Comparison of ENCODE assay signal across 8 mouse cellular contexts in genomic region chr2:52605321-52605720, GRCm38 (mm10).
A peak's percentile ranks its signal among the peaks of the same experiment; 100 is the strongest.
DNase-seq lines count a peak whose midpoint lies in the region; ATAC-seq and TF ChIP-seq lines count a peak whose summit lies in the region.

No protein-coding gene starts in this region.

- WGBS in forebrain, embryonic 13.5 days, result 19% methylated on average over 4 of the region's 4 CpGs
- WGBS in hindbrain, postnatal 0 days, result 24% methylated on average over 4 of the region's 4 CpGs

- peak; percentile 67; the same call in 1 of the 2 replicates for ATAC-seq in forebrain, embryonic 13.5 days
- ATAC-seq in hindbrain, postnatal 0 days, result no peak

- no peaks in the 10 kb centered on the region for H3K36me3 ChIP-seq in forebrain, embryonic 13.5 days (ENCODE audit: poor library complexity, severe bottlenecking)
- H3K36me3 ChIP-seq in hindbrain, postnatal 0 days (ENCODE audit: insufficient read depth, low read length), result no peaks in the 10 kb centered on the region

- intact Hi-C loops in left cerebral cortex, postnatal 25 days (cut with DNase I), result loop anchor here (5.0 kb wide), 1 partner anchor 343 kb away; no protein-coding TSS in a partner anchor

- TF ChIP-seq CTCF in hindbrain, postnatal 0 days (IDR thresholded peaks at IDR 0.05; ENCODE audit: low read depth), result peak; percentile 75

- H3K27me3 ChIP-seq in forebrain, embryonic 13.5 days, result no peaks in the 10 kb centered on the region
- no peaks in the 10 kb centered on the region for H3K27me3 ChIP-seq in hindbrain, postnatal 0 days (ENCODE audit: insufficient read depth, low read length)

- H3K9ac ChIP-seq in forebrain, embryonic 13.5 days, result no peak overlapping the region
- no peak overlapping the region for H3K9ac ChIP-seq in hindbrain, postnatal 0 days (replicated peaks; ENCODE audit: low read length)

- no peak overlapping the region for H3K27ac ChIP-seq in forebrain, embryonic 13.5 days
- no peak overlapping the region for H3K27ac ChIP-seq in hindbrain, postnatal 0 days

- peak; percentile 82 for DNase-seq in 3T3-L1 (ENCODE audit: low read depth, low spot score)
- DNase-seq in CD4-positive helper T cell, adult 2 months (ENCODE audit: low read depth, low spot score), result peak; percentile 40
- peak; percentile 87 for DNase-seq in brain, adult 2 months (ENCODE audit: low read depth, low spot score)
- peak; percentile 86 for DNase-seq in hindbrain, postnatal 0 days (ENCODE audit: low spot score)
- DNase-seq in left cerebral cortex, postnatal 25 days (ENCODE audit: low spot score in 2 of 2), result peak; percentile 65 to 79
- DNase-seq in neural tube, embryonic 10.5 days (ENCODE audit: extremely low spot score, low spot score), result peak; percentile 62
- peak; percentile 69 for DNase-seq in urinary bladder, postnatal 25 days (ENCODE audit: low spot score)

- no peak overlapping the region for H3K4me3 ChIP-seq in forebrain, embryonic 13.5 days
- H3K4me3 ChIP-seq in hindbrain, postnatal 0 days (ENCODE audit: low read length), result no peak overlapping the region

- H3K4me1 ChIP-seq in forebrain, embryonic 13.5 days, result 0 out of 2 replicates have a peak, but pooled peaks cover 6% of the 10 kb centered on the region
- no peaks in the 10 kb centered on the region for H3K4me1 ChIP-seq in hindbrain, postnatal 0 days (ENCODE audit: insufficient read depth, low read length)

- H3K4me2 ChIP-seq in forebrain, embryonic 13.5 days, result no peak overlapping the region
- no peak overlapping the region for H3K4me2 ChIP-seq in hindbrain, postnatal 0 days (ENCODE audit: low read depth, low read length)

- H3K9me3 ChIP-seq in forebrain, embryonic 13.5 days (replicated peaks), result no peaks in the 10 kb centered on the region
- H3K9me3 ChIP-seq in hindbrain, postnatal 0 days (ENCODE audit: low read length), result no peaks in the 10 kb centered on the region
